Mouse (Mus musculus): Measurements from ENCODE around the gene Sgcg. TPM values are rescaled to one million over a fixed set of nuclear protein-coding genes. Genes with fewer than 3 reads are reported as not detected.
A peak's percentile ranks its signal among the peaks of the same experiment; 100 is the strongest.

Sgcg gene
- polyA plus RNA-seq, 1 experiment, result not detected

DNA sequence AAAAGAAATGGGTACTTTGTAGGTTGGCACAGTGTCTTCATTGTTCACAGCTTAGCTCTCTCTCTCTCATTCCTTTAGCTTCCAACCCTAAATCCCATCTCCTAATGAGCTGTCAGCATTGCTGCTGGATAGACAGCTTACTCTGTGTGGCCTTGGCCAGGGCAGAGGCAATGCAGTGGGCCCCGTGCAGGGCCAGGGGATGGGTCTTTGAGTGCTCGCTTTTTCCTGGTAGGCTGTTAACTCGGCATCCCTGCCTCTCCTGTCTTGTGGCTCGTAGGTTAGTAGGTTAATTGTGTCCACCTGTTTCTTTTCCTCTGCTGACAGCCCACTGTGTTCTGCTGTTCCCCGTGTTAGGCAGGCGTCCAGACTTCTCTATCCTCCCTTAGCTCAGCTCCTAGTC is 35.8 kb downstream of the Sgcg start:
- WGBS, result 60% methylated on average over 6 of the region's 6 CpGs
- TF ChIP-seq CTCF (IDR thresholded peaks at IDR 0.05; ENCODE audit: insufficient read depth, low read depth, low read length) (no peak), POLR2A (IDR thresholded peaks at IDR 0.05; ENCODE audit: insufficient read depth, low read depth, low read length) (no peak)
- Histone ChIP-seq H3K4me3 (ENCODE audit: insufficient read depth, low read depth, low read length) (no peak overlapping the region), H3K27ac (ENCODE audit: insufficient read depth, low read depth, low read length) (no peak overlapping the region), H3K4me1 (ENCODE audit: control insufficient read depth, insufficient read depth, low read length) (peaks cover 4% of the 10 kb centered on the region; the same call in 1 of the 2 replicates)

DNA sequence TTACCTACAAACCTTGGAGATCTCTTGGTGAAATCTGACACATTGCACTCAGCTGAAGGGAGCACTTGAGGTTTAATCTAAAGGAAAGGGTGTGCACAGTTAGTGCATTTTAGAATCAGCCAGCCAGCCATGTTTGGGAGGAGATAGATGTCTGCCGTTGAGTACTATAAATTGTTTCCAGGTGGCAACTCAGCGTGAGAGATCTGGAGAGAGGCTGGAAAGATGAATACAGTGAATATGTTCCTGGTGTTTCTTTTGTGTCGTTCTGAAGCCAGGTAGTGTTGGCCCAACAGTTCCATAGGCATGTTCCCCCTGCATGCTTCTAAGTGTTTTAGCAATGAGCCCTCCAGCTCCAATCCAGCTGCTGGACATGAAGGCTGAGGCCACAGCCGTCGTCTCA is 37.1 kb downstream of the Sgcg start:
- no peak overlapping the region for H3K27ac ChIP-seq (ENCODE audit: insufficient read depth, low read depth, low read length)
- H3K4me3 ChIP-seq (ENCODE audit: insufficient read depth, low read depth, low read length), result no peak overlapping the region
- H3K4me1 ChIP-seq (ENCODE audit: control insufficient read depth, insufficient read depth, low read length), result peaks cover 4% of the 10 kb centered on the region; the same call in 1 of the 2 replicates
- WGBS, result 83% methylated on average over 5 of the region's 5 CpGs
- TF ChIP-seq POLR2A (IDR thresholded peaks at IDR 0.05; ENCODE audit: insufficient read depth, low read depth, low read length) (no peak), CTCF (IDR thresholded peaks at IDR 0.05; ENCODE audit: insufficient read depth, low read depth, low read length) (no peak)

DNA sequence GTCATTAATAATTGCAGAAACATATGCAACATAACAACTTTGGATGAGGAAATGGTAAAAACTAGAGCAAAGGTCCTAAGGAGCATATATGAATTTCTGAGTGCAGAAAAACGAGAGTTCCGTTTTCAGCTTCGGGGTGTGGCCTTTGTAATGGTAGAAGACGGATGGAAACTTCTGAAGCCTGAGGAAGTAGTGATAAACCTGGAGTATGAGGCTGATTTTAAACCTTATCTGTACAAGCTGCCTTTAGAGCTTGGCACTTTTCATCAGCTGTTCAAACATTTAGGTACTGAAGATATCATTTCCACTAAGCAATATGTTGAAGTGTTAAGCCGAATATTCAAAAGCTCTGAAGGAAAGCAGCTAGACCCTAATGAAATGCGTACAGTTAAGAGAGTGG is 46.5 kb downstream of the Sgcg start:
- Histone ChIP-seq H3K4me1 (ENCODE audit: control insufficient read depth, insufficient read depth, low read length) (no peaks in the 10 kb centered on the region), H3K27ac (ENCODE audit: insufficient read depth, low read depth, low read length) (no peak overlapping the region), H3K4me3 (ENCODE audit: insufficient read depth, low read depth, low read length) (no peak overlapping the region)
- TF ChIP-seq CTCF (IDR thresholded peaks at IDR 0.05; ENCODE audit: insufficient read depth, low read depth, low read length) (no peak), POLR2A (IDR thresholded peaks at IDR 0.05; ENCODE audit: insufficient read depth, low read depth, low read length) (no peak)
- 98% methylated on average over 6 of the region's 6 CpGs for WGBS

GRCm38 (mm10) chr14:61210111-61210510 is 48.2 kb downstream of the Sgcg start:
- Histone ChIP-seq H3K4me1 (ENCODE audit: control insufficient read depth, insufficient read depth, low read length) (no peaks in the 10 kb centered on the region), H3K4me3 (ENCODE audit: insufficient read depth, low read depth, low read length) (no peak overlapping the region), H3K27ac (ENCODE audit: insufficient read depth, low read depth, low read length) (no peak overlapping the region)
- TF ChIP-seq CTCF (IDR thresholded peaks at IDR 0.05; ENCODE audit: insufficient read depth, low read depth, low read length) (no peak), POLR2A (IDR thresholded peaks at IDR 0.05; ENCODE audit: insufficient read depth, low read depth, low read length) (no peak)
- WGBS, result 92% methylated on average over 5 of the region's 5 CpGs

DNA sequence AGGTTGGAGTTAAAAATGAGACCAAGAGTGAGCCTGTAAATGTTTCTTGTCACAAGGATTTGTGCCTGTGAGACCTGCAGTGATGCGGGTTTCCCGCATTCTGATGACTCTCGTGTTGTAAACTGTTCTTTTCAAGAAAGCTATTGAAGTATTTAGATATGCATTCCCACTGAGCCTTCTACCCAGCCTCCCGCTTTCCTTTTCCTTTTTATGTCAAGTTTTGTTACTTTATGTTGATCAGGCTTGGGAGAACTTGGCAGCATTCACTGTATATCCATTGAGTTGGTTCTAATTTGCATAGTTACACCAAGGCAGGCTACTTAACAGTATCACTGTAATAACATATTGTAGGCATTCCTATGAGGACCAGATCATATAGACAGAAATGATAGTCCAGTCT is 63.9 kb downstream of the Sgcg start:
- Histone ChIP-seq H3K4me1 (ENCODE audit: control insufficient read depth, insufficient read depth, low read length) (no peaks in the 10 kb centered on the region), H3K27ac (ENCODE audit: insufficient read depth, low read depth, low read length) (no peak overlapping the region), H3K4me3 (ENCODE audit: insufficient read depth, low read depth, low read length) (no peak overlapping the region)
- WGBS, result 78% methylated on average over 4 of the region's 4 CpGs
- TF ChIP-seq POLR2A (IDR thresholded peaks at IDR 0.05; ENCODE audit: insufficient read depth, low read depth, low read length) (no peak), CTCF (IDR thresholded peaks at IDR 0.05; ENCODE audit: insufficient read depth, low read depth, low read length) (no peak)

DNA sequence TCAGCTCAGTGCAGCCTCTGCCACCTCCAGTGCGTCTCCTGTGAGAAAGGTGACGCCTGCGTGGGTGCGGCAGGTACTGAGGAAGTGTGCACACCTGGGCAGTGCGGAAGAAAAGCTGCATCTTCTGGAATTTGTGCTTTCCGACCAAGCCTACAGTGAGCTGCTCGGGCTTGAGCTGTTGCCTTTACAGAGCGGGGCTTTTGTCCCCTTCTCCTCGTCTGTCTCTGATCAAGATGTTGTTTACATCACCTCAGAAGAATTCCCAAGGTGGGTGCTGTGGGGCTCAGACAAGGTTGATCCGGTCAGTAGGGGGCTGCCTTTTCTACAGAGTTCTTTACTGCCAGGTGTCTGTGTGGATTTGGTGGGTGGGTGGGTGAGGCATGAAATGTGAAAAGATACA is 66.0 kb downstream of the Sgcg start:
- 85% methylated on average over 10 of the region's 10 CpGs for WGBS
- Histone ChIP-seq H3K4me1 (ENCODE audit: control insufficient read depth, insufficient read depth, low read length) (no peaks in the 10 kb centered on the region), H3K27ac (ENCODE audit: insufficient read depth, low read depth, low read length) (no peak overlapping the region), H3K4me3 (ENCODE audit: insufficient read depth, low read depth, low read length) (no peak overlapping the region)
- TF ChIP-seq POLR2A (IDR thresholded peaks at IDR 0.05; ENCODE audit: insufficient read depth, low read depth, low read length) (no peak), CTCF (IDR thresholded peaks at IDR 0.05; ENCODE audit: insufficient read depth, low read depth, low read length) (no peak)

DNA sequence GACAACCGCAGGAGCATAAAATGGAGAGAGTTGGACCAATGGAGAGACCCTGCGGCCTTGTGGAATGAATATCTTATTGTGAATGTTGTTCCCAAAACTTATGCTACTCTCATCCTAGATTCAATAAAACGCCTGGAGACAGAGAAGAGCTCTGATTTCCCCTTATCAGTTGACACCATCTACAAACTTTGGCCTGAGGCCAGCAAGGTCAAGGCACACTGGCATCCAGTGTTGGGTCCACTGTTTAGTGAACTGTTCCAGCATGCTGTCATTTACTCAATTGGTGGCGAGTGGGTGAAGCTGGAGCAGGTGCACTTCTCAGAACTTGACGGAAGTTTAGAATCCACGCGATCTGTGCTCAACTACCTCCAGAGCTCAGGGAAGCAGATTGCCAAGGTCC is 66.4 kb downstream of the Sgcg start:
- TF ChIP-seq CTCF (IDR thresholded peaks at IDR 0.05; ENCODE audit: insufficient read depth, low read depth, low read length) (no peak), POLR2A (IDR thresholded peaks at IDR 0.05; ENCODE audit: insufficient read depth, low read depth, low read length) (no peak)
- 89% methylated on average over 7 of the region's 7 CpGs for WGBS
- Histone ChIP-seq H3K27ac (ENCODE audit: insufficient read depth, low read depth, low read length) (no peak overlapping the region), H3K4me3 (ENCODE audit: insufficient read depth, low read depth, low read length) (no peak overlapping the region), H3K4me1 (ENCODE audit: control insufficient read depth, insufficient read depth, low read length) (no peaks in the 10 kb centered on the region)

GRCm38 (mm10) chr14:61173229-61173628 is 85.1 kb downstream of the Sgcg start:
- Histone ChIP-seq H3K4me3 (ENCODE audit: insufficient read depth, low read depth, low read length) (peak overlapping the region; percentile 94), H3K27ac (ENCODE audit: insufficient read depth, low read depth, low read length) (peak overlapping the region; percentile 27), H3K4me1 (ENCODE audit: control insufficient read depth, insufficient read depth, low read length) (peaks cover 7% of the 10 kb centered on the region; the same call in 1 of the 2 replicates)
- TF ChIP-seq CTCF (IDR thresholded peaks at IDR 0.05; ENCODE audit: insufficient read depth, low read depth, low read length) (peak; percentile 31; the same call in 1 of the 2 replicates), POLR2A (IDR thresholded peaks at IDR 0.05; ENCODE audit: insufficient read depth, low read depth, low read length) (peak; percentile 3; the same call in 1 of the 2 replicates)
- under 1% methylated on average over 37 of the region's 37 CpGs for WGBS

DNA sequence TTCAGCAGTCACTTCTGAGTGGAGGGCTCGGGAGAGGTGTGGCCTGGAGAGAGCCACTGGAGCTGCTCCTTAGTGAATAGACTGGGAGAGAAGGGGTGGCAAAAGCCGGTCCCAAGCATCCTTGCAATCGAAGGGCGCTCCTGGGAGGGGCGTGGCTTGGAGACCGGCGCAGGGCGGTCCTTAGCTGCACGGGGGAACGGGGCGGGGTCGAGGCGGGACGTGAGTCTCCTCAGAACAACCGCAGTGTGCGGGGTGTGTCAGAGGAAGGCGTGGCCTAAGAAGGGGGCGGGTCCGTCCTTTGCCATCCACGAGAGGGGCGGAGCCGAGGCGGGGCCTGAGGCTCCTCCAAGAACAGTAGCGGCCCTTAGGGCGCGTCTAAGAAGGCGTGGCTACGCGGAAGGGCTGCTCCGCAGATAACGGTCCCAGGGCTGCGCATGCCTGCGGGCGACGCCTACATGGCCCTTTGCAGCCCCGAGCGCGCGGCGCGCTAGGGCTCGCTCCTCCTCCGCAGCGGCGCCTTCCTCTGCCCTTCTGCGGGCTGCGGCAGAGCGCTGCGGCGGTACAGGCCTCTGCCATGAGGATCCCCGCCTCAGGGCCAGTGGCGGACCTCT is 85.6 kb downstream of the Sgcg start:
- H3K27ac ChIP-seq (ENCODE audit: insufficient read depth, low read depth, low read length), result peak overlapping the region; percentile 27
- WGBS, result under 1% methylated on average over 52 of the region's 52 CpGs
- peak overlapping the region; percentile 94 for H3K4me3 ChIP-seq (ENCODE audit: insufficient read depth, low read depth, low read length)
- H3K4me1 ChIP-seq (ENCODE audit: control insufficient read depth, insufficient read depth, low read length), result peaks cover 7% of the 10 kb centered on the region; the same call in 1 of the 2 replicates
- no peak for TF ChIP-seq CTCF (IDR thresholded peaks at IDR 0.05; ENCODE audit: insufficient read depth, low read depth, low read length)
- peak; percentile 83; the same call in 1 of the 2 replicates for TF ChIP-seq POLR2A (IDR thresholded peaks at IDR 0.05; ENCODE audit: insufficient read depth, low read depth, low read length)

All from olfactory bulb, adult 2 months (tissue).